Mouse (Mus musculus) neural tube, embryonic 12.5 days (tissue): ENCODE measurements around the gene Cldn34d. TPM values are rescaled to one million over a fixed set of nuclear protein-coding genes. Genes with fewer than 3 reads are reported as not detected.

ENCODE experiments used
- ATAC-seq: fragments of 200-750 bp; cut with Nextera tagmentation; 2 replicates; pipeline ENCODE4 v1.8.0; 2017; ENCODE audit warnings: low read depth, mild to moderate bottlenecking, moderate TSS enrichment, moderate library complexity; ENCODE audit not compliant: low FRiP score
- H3K27ac ChIP-seq: fragments of 300-500 bp; sonication (generic); 2 replicates; pipeline ENCODE4 v1.5.1; 2016
- H3K27me3 ChIP-seq: fragments of 300-500 bp; sonication (generic); replicated peaks from 2 replicates; pipeline ENCODE4 v1.6.1; 2016; ENCODE audit warnings: mild to moderate bottlenecking
- H3K36me3 ChIP-seq: fragments of 300-500 bp; sonication (generic); 2 replicates; pipeline ENCODE4 v1.6.1; 2016; ENCODE audit warnings: mild to moderate bottlenecking
- H3K4me1 ChIP-seq: fragments of 300-500 bp; sonication (generic); 2 replicates; pipeline ENCODE4 v1.6.1; 2016
- H3K4me2 ChIP-seq: fragments of 300-500 bp; sonication (generic); replicated peaks from 2 replicates; pipeline ENCODE4 v1.6.1; 2016; ENCODE audit warnings: mild to moderate bottlenecking
- H3K4me3 ChIP-seq: fragments of 300-500 bp; sonication (generic); 2 replicates; pipeline ENCODE4 v1.5.1; 2016
- H3K9ac ChIP-seq: fragments of 300-500 bp; sonication (generic); 2 replicates; pipeline ENCODE4 v1.6.1; 2016; ENCODE audit warnings: mild to moderate bottlenecking
- H3K9me3 ChIP-seq: fragments of 300-500 bp; sonication (generic); 2 replicates; pipeline ENCODE4 v1.6.1; 2016; ENCODE audit warnings: mild to moderate bottlenecking
- WGBS: fragments of 180-500 bp; shearing (Covaris S2); methylation state at CpG from one replicate; pipeline ENCODE4 v1.1.7; 2016; 5-methylcytosine and 5-hydroxymethylcytosine counted together
- polyA plus RNA-seq: library from polyadenylated mRNA; unstranded; fragments of >200 nt; fragmentation: Nextera tagmentation; extraction: Ambion mirVana; gene quantifications from 2 replicates; pipeline ENCODE4 v1.2.1, GENCODE M21; 2016

The Cldn34d gene
- not detected in 2 replicates for polyA plus RNA-seq

DNA sequence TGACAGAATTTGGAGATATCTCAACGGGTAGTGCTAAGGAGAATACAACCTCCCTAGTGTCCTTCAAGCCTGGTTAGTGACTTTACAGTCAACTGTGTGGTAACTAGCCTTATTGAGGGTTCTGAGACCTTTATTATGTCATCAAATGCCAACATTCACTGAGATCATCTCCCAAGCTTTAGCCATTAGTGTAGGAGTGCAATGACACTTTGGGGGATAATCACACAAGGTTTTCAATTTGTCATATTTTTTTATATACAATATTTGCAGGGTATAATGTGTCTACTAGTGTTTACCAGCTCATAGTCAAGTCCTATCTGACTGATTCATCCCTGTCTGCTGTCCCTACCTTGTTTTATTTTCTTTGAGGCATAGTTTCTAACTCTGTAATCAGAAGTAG, at the start of gene Cldn34d:
Gene Cldn34d (minus strand): TSS at position 101 of the 400 bp plus-strand sequence.
- ATAC-seq = no peak
- Histone ChIP-seq H3K4me3 (no peak within 1 kb of the TSS), H3K9me3 (no peaks in the 10 kb centered on the region), H3K36me3 (no peaks in the 10 kb centered on the region), H3K9ac (no peak within 1 kb of the TSS), H3K27me3 (no peaks in the 10 kb centered on the region), H3K27ac (no peak within 1 kb of the TSS), H3K4me1 (no peaks in the 10 kb centered on the region), H3K4me2 (no peak within 1 kb of the TSS)
- 78% methylated on average over 1 of the region's 1 CpGs for WGBS

DNA sequence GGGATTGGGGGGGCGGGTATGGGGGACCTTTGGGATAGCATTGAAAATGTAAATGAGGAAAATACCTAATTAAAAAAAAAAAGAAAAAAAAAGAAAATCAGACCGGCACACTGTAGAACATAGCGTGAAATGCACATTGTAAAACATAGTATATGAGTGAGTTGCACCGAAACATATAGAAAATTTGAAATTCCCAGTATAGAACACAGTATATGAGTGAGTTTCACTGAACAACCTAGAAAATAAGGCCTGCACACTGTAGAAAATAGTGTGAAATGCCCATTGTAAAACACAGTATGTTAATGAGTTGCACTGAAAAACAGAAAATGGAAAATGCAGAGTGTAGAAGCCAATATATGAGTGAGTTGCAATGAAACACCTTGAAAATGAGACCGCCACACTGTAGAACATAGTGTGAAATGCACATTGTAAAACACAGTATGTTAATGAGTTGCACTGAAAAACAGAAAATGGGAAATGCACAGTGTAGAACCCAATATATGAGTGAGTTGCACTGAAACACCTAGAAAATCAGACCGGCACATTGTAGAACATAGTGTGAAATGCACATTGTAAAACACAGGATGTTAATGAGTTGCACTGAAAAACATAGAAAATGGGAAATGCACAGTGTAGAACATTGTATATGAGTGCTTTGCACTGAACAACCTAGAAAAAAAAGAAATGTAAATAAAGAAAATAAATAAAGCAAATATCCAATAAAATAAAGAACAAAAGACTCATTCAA, 4.1 kb downstream of the Cldn34d start:
- ATAC-seq = peak; percentile 100
- H3K4me3 ChIP-seq = no peak overlapping the region
- no peaks in the 10 kb centered on the region for H3K9me3 ChIP-seq
- no peak overlapping the region for H3K4me2 ChIP-seq
- no peaks in the 10 kb centered on the region for H3K36me3 ChIP-seq
- H3K4me1 ChIP-seq = no peaks in the 10 kb centered on the region
- 52% methylated on average over 5 of the region's 6 CpGs for WGBS
- H3K27me3 ChIP-seq = no peaks in the 10 kb centered on the region
- H3K27ac ChIP-seq = no peak overlapping the region
- H3K9ac ChIP-seq = no peak overlapping the region

Other genes starting within 250 kb of the Cldn34d start
- gene Cldn34b4, start 209.6 kb downstream of the Cldn34d start, polyA plus RNA-seq = not detected in 2 replicates